Mouse (Mus musculus) spleen, adult 2 months (tissue): ENCODE data around the gene Asrgl1.

Source experiments
- CTCF ChIP-seq: fragments of 200-500 bp; IDR thresholded peaks from 2 replicates; pipeline ENCODE4 v1.5.1; 2011; ENCODE audit warnings: mild to moderate bottlenecking, inconsistent platforms; ENCODE audit not compliant: insufficient read depth, insufficient read length, insufficient replicate concordance; ENCODE audit errors: extremely low read depth
- POLR2A ChIP-seq: fragments of 200-500 bp; IDR thresholded peaks from 2 replicates; pipeline ENCODE4 v1.6.1; 2011; ENCODE audit warnings: low read depth, low read length, inconsistent platforms

DNA sequence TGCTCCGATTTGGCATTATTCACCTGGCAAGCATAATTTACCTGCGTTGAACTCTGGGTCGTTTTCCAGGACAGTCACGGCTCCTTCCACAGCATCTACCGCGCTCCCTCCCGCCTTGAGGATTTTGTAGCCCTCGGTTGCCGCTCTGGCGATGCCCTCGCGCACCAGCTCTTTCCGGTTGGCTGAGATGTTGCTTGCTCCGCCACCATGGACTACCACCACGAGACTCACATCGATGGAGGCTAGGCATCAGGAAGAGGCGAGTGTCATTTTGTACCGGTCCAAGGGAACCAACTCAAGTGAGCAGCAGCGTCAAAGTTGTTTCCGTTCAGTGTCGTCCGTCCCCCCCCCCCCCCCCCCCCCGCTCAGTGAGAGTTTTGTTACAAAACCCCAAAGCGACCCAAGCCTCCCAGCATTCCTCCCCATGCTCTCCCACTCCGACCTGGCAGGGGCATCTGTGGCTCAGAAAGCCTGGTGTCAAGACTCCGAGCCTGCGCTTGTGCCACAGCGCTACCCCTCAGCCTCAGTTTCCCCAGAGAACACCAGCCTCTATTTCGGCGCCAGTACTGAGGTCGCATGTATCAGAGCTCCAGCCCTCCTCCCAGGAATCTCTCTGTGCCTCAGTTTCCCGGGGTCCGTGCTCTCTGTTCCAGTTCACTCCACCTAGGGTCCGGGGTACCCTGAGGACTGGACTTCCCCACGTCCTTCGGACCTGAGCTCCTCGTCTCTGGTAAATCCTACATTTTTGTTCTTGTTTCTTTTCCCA is 507 bp downstream of the Asrgl1 start:
- TF ChIP-seq CTCF (no peak), POLR2A (no peak)
